In genomic region chr11:94370809-94371208, GRCm38 (mm10) we compare ENCODE assay signal across 9 mouse cellular contexts. TPM values are rescaled to one million over a fixed set of nuclear protein-coding genes. Genes with fewer than 3 reads are reported as not detected.
DNase-seq lines count a peak whose midpoint lies in the region; ATAC-seq lines count a peak whose summit lies in the region.
"Had no signal": no experiment of that assay in that cellular context is flagged by ENCODE, and none has a peak within 500 bp of the region (broad histone marks: within the 10 kb centered on the region; RNA-seq: fewer than 3 reads in every experiment).

No protein-coding gene starts in this region.

- intact Hi-C loops in left cerebral cortex, postnatal 4 days (cut with DNase I): no loop called here

- H3K4me1 ChIP-seq in megakaryocyte, embryonic 14.5 days: peaks cover 37% of the 10 kb centered on the region
- H3K4me1 ChIP-seq in limb, embryonic 10.5 days: peaks cover 9% of the 10 kb centered on the region; the same call in 1 of the 2 replicates
- H3K4me1 ChIP-seq: embryonic facial prominence, embryonic 13.5 days had no signal

- no peaks in the 10 kb centered on the region for H3K36me3 ChIP-seq in megakaryocyte, embryonic 14.5 days (replicated peaks; ENCODE audit: low read length)
- no peaks in the 10 kb centered on the region for H3K36me3 ChIP-seq in limb, embryonic 10.5 days
- H3K36me3 ChIP-seq: embryonic facial prominence, embryonic 13.5 days had no signal

- peaks cover 76% of the 10 kb centered on the region for H3K27me3 ChIP-seq in megakaryocyte, embryonic 14.5 days (replicated peaks)
- H3K27me3 ChIP-seq in limb, embryonic 10.5 days (ENCODE audit: low read depth, poor library complexity, severe bottlenecking): peaks cover 20% of the 10 kb centered on the region

- ATAC-seq in inflammation-experienced regulatory T-cells, adult 6 months: peak; percentile 51

- peak; percentile 89 for DNase-seq in 416B (ENCODE audit: low read depth)
- peak; percentile 38 for DNase-seq in CD4-positive helper T cell, adult 2 months (ENCODE audit: low read depth, low spot score)
- DNase-seq in cerebellum, postnatal 25 days: no peak
- no peak for DNase-seq in limb, embryonic 10.5 days (ENCODE audit: low spot score)
- no peak for DNase-seq in left cerebral cortex, postnatal 4 days
- DNase-seq: layer of hippocampus, adult 9-11 months had no signal

- H3K9me3 ChIP-seq in megakaryocyte, embryonic 14.5 days: peaks cover 14% of the 10 kb centered on the region
- H3K9me3 ChIP-seq in limb, embryonic 10.5 days (replicated peaks): no peaks in the 10 kb centered on the region
- H3K9me3 ChIP-seq: embryonic facial prominence, embryonic 13.5 days had no signal

- 18% methylated on average over 5 of the region's 5 CpGs for WGBS in limb, embryonic 10.5 days

- H3K4me3 ChIP-seq in megakaryocyte, embryonic 14.5 days (replicated peaks): peak overlapping the region; percentile 15
- no peak overlapping the region for H3K4me3 ChIP-seq in limb, embryonic 10.5 days
- H3K4me3 ChIP-seq: embryonic facial prominence, embryonic 13.5 days had no signal

- no peak overlapping the region for H3K27ac ChIP-seq in limb, embryonic 10.5 days
- H3K27ac ChIP-seq: embryonic facial prominence, embryonic 13.5 days had no signal

RNA-seq across cellular contexts. Expression of gene Abcc3, which starts 22.0 kb away (rescaled TPM):
- 1 to 10 TPM in 2 of 3 experiments, under 1 TPM in 1; 0.70 to 4.0 (median 1.9) TPM for polyA plus RNA-seq in inflammation-experienced regulatory T-cells, adult 6 months (2017; shearing (Covaris generic))
- 6.3 TPM in 1 of 2 replicates, not detected in the other for polyA plus RNA-seq in megakaryocyte, embryonic 14.5 days (2012; ENCODE audit: insufficient read depth, low replicate concordance)
- 0.59 and 0.88 TPM in 2 replicates for polyA plus RNA-seq in limb, embryonic 10.5 days (2016; fragmentation: Nextera tagmentation; extraction: Ambion mirVana)
- 1 to 10 TPM in 1 of 2 experiments, under 1 TPM in 1; 0.70 to 1.4 TPM for total RNA-seq in left cerebral cortex, postnatal 4 days (2021)

RNA-seq across cellular contexts. Expression of gene Ankrd40, which starts 43.0 kb away (rescaled TPM):
- 10 to 100 TPM; 10.9 to 18.7 (median 17.1) TPM for polyA plus RNA-seq in inflammation-experienced regulatory T-cells, adult 6 months (2017; shearing (Covaris generic))
- 32.7 and 40.6 TPM in 2 replicates for polyA plus RNA-seq in megakaryocyte, embryonic 14.5 days (2012; ENCODE audit: insufficient read depth, low replicate concordance)
- polyA plus RNA-seq in limb, embryonic 10.5 days (2016; fragmentation: Nextera tagmentation; extraction: Ambion mirVana): 18.1 and 21.3 TPM in 2 replicates
- 10 to 100 TPM; 52.1 to 58.1 TPM for total RNA-seq in left cerebral cortex, postnatal 4 days (2021)

RNA-seq across cellular contexts. Expression of gene Luc7l3, which starts 49.0 kb away (rescaled TPM):
- 100 to 1,000 TPM; 117 to 168 (median 166) TPM for polyA plus RNA-seq in inflammation-experienced regulatory T-cells, adult 6 months (2017; shearing (Covaris generic))
- 2.8 and 22.3 TPM in 2 replicates for polyA plus RNA-seq in megakaryocyte, embryonic 14.5 days (2012; ENCODE audit: insufficient read depth, low replicate concordance)
- 89.9 and 107 TPM in 2 replicates for polyA plus RNA-seq in limb, embryonic 10.5 days (2016; fragmentation: Nextera tagmentation; extraction: Ambion mirVana)
- total RNA-seq in left cerebral cortex, postnatal 4 days (2021): 100 to 1,000 TPM; 147 to 151 TPM

Comparison
In these comparisons a context has a peak if more than half of its experiments do, and no peak if none do; other contexts are left out.
1. DNase-seq: peak in 416B (single experiment) and CD4-positive helper T cell, adult 2 months (single experiment); none in cerebellum, postnatal 25 days (0 of 2), limb, embryonic 10.5 days (single experiment) and left cerebral cortex, postnatal 4 days (single experiment).